In genomic region chr2:64098618-64099320, GRCm38 (mm10) we compare ENCODE assay signal across 7 mouse cellular contexts. TPM values are rescaled to one million over a fixed set of nuclear protein-coding genes. Genes with fewer than 3 reads are reported as not detected.
DNase-seq lines count a peak whose midpoint lies in the region; ATAC-seq and TF ChIP-seq lines count a peak whose summit lies in the region.

No protein-coding gene starts in this region.

- peak overlapping the region; percentile 72 for H3K4me2 ChIP-seq in embryonic facial prominence, embryonic 12.5 days (replicated peaks)
- peak overlapping the region; percentile 82 for H3K4me2 ChIP-seq in neural tube, embryonic 12.5 days (replicated peaks)

- no peak for TF ChIP-seq CTCF in E14TG2a.4 (conservative IDR thresholded peaks at IDR 0.05; ENCODE audit: low read length)
- TF ChIP-seq CTCF in liver, adult 2 months (IDR thresholded peaks at IDR 0.05; ENCODE audit: low read depth, low read length) = peak; percentile 33; the same call in 1 of the 2 replicates

- H3K4me3 ChIP-seq in E14TG2a.4 (replicated peaks; ENCODE audit: low read length) (peak overlapping the region; percentile 86), ES-E14 (ENCODE audit: insufficient read depth in 1 of 2, low read depth in 1 of 2, low read length in 2 of 2, poor library complexity in 1 of 2, severe bottlenecking in 1 of 2) (peak overlapping the region; percentile 62 to 78)
- peak overlapping the region; percentile 57 for H3K4me3 ChIP-seq in embryonic facial prominence, embryonic 12.5 days
- peak overlapping the region; percentile 70 for H3K4me3 ChIP-seq in liver, adult 2 months (ENCODE audit: insufficient read depth, low read depth, low read length)
- H3K4me3 ChIP-seq in neural tube, embryonic 12.5 days = peak overlapping the region; percentile 87

- in situ Hi-C loops in ES-E14 (cut with MboI; ENCODE audit: low sequenced_read_pairs in 2 of 2, unreplicated experiment in 2 of 2) = no loop called here

- intact Hi-C loops in left cerebral cortex, postnatal 36 days (cut with DNase I) = loop anchor here (5.0 to 10.0 kb wide), 2 partner anchors 126 to 394 kb away; no protein-coding TSS in a partner anchor

- H3K79me2 ChIP-seq in liver, adult 2 months (ENCODE audit: control insufficient read depth, insufficient read depth, low read length) = no peaks in the 10 kb centered on the region

- no peak for TF ChIP-seq POLR2A in liver, adult 2 months (IDR thresholded peaks at IDR 0.05; ENCODE audit: extremely low read depth, insufficient read depth, low read length)

- ATAC-seq in embryonic facial prominence, embryonic 12.5 days (ENCODE audit: insufficient number of reproducible peaks, insufficient read depth, low FRiP score, low TSS enrichment) = peak; percentile 78
- peak; percentile 38 to 44; a peak in 3 of 4 replicates for ATAC-seq in hematopoietic stem cell, adult 5-6 weeks (replicated peaks in 1 of 2; ENCODE audit: insufficient read depth in 1 of 2, low FRiP score in 2 of 2, low TSS enrichment in 1 of 2, low read depth in 1 of 2, poor library complexity in 2 of 2, severe bottlenecking in 2 of 2)
- ATAC-seq in neural tube, embryonic 12.5 days (ENCODE audit: low FRiP score, low read depth) = peak; percentile 92

- H3K27ac ChIP-seq in ES-E14 (ENCODE audit: insufficient read depth, low read depth, low read length, poor library complexity, severe bottlenecking) = no peak overlapping the region
- H3K27ac ChIP-seq in embryonic facial prominence, embryonic 12.5 days = peak overlapping the region; percentile 98
- peak overlapping the region; percentile 21 for H3K27ac ChIP-seq in liver, adult 2 months (replicated peaks; ENCODE audit: insufficient read depth, low read depth, low read length)
- peak overlapping the region; percentile 97 for H3K27ac ChIP-seq in neural tube, embryonic 12.5 days

- 3% methylated on average over 21 of the region's 21 CpGs for WGBS in embryonic facial prominence, embryonic 12.5 days
- WGBS in liver, adult 2 months = 11% methylated on average over 21 of the region's 21 CpGs
- 2% methylated on average over 21 of the region's 21 CpGs for WGBS in neural tube, embryonic 12.5 days

- H3K4me1 ChIP-seq in E14TG2a.4 (replicated peaks; ENCODE audit: low read depth, low read length) (peaks cover 9% of the 10 kb centered on the region), ES-E14 (ENCODE audit: control insufficient read depth in 2 of 2, insufficient read depth in 2 of 2, low read length in 2 of 2, poor library complexity in 1 of 2) (no peaks in the 10 kb centered on the region)
- H3K4me1 ChIP-seq in embryonic facial prominence, embryonic 12.5 days = peaks cover 6% of the 10 kb centered on the region; the same call in 1 of the 2 replicates
- H3K4me1 ChIP-seq in liver, adult 2 months (ENCODE audit: control insufficient read depth, insufficient read depth, low read length) = peaks cover 10% of the 10 kb centered on the region; the same call in 1 of the 2 replicates
- peaks cover 12% of the 10 kb centered on the region for H3K4me1 ChIP-seq in neural tube, embryonic 12.5 days

- H3K9ac ChIP-seq in ES-E14 (ENCODE audit: insufficient read depth, low read depth, low read length, poor library complexity, severe bottlenecking) = peak overlapping the region; percentile 81
- peak overlapping the region; percentile 79 for H3K9ac ChIP-seq in embryonic facial prominence, embryonic 12.5 days
- peak overlapping the region; percentile 87 for H3K9ac ChIP-seq in liver, adult 2 months (ENCODE audit: low read depth, low read length)
- peak overlapping the region; percentile 98 for H3K9ac ChIP-seq in neural tube, embryonic 12.5 days

- peak; percentile 33 for DNase-seq in ES-E14 (ENCODE audit: low read depth, low spot score)
- peak; percentile 41 for DNase-seq in liver, adult 2 months (ENCODE audit: extremely low read depth, low read depth, low spot score)
- no peak for DNase-seq in left cerebral cortex, postnatal 36 days (ENCODE audit: low spot score in 2 of 2)

- peaks cover 12% of the 10 kb centered on the region for H3K27me3 ChIP-seq in E14TG2a.4 (ENCODE audit: insufficient read depth, low read length)
- H3K27me3 ChIP-seq in embryonic facial prominence, embryonic 12.5 days = no peaks in the 10 kb centered on the region
- no peaks in the 10 kb centered on the region for H3K27me3 ChIP-seq in liver, adult 2 months (ENCODE audit: control insufficient read depth, insufficient read depth, low read length)
- no peaks in the 10 kb centered on the region for H3K27me3 ChIP-seq in neural tube, embryonic 12.5 days (replicated peaks)

- H3K36me3 ChIP-seq in E14TG2a.4 (ENCODE audit: insufficient read depth, low read length) (no peaks in the 10 kb centered on the region), ES-E14 (ENCODE audit: control insufficient read depth, insufficient read depth, low read length, poor library complexity, severe bottlenecking) (no peaks in the 10 kb centered on the region)
- no peaks in the 10 kb centered on the region for H3K36me3 ChIP-seq in embryonic facial prominence, embryonic 12.5 days
- H3K36me3 ChIP-seq in liver, adult 2 months (ENCODE audit: control insufficient read depth, insufficient read depth, low read length) = no peaks in the 10 kb centered on the region
- no peaks in the 10 kb centered on the region for H3K36me3 ChIP-seq in neural tube, embryonic 12.5 days

- H3K9me3 ChIP-seq in E14TG2a.4 (ENCODE audit: low read length) (no peaks in the 10 kb centered on the region), ES-E14 (ENCODE audit: control insufficient read depth, insufficient read depth, low read depth, low read length) (no peaks in the 10 kb centered on the region)
- H3K9me3 ChIP-seq in embryonic facial prominence, embryonic 12.5 days = no peaks in the 10 kb centered on the region
- H3K9me3 ChIP-seq in neural tube, embryonic 12.5 days = no peaks in the 10 kb centered on the region

TF ChIP-seq in ES-E14, 5 proteins besides CTCF, POLR2A, EP300 and RAD21:
- TF ChIP-seq ZC3H11A (IDR thresholded peaks at IDR 0.05; ENCODE audit: borderline replicate concordance, low read depth, low read length) (no peak), ZNF384 (IDR thresholded peaks at IDR 0.05; ENCODE audit: low read depth, low read length) (no peak), MAFK (IDR thresholded peaks at IDR 0.05; ENCODE audit: insufficient read depth, low read depth, low read length) (no peak), CHD2 (IDR thresholded peaks at IDR 0.05; ENCODE audit: low read depth, low read length) (no peak), HCFC1 (IDR thresholded peaks at IDR 0.05; ENCODE audit: borderline replicate concordance, insufficient read depth, low read length) (no peak)

RNA-seq across cellular contexts. Expression of gene Fign, which starts 0.9 kb away (rescaled TPM):
- 0.98 and 1.7 TPM in 2 replicates for total RNA-seq in ES-E14 (2012; rRNA removed)
- 7.4 and 7.9 TPM in 2 replicates for polyA plus RNA-seq in embryonic facial prominence, embryonic 12.5 days (2016; fragmentation: Nextera tagmentation; extraction: Ambion mirVana)
- not detected in 2 replicates for total RNA-seq in hematopoietic stem cell, adult 5-6 weeks (2017)
- total RNA-seq in liver, adult 2 months (2014; rRNA removed) = 2.1 and 3.5 TPM in 2 replicates
- polyA plus RNA-seq in liver, adult 2 months (2012; rRNA removed) = 1.9 and 3.0 TPM in 2 replicates
- 15.2 and 16.2 TPM in 2 replicates for polyA plus RNA-seq in neural tube, embryonic 12.5 days (2016; fragmentation: Nextera tagmentation; extraction: Ambion mirVana)
- 1 to 10 TPM; 2.3 to 5.0 TPM for total RNA-seq in left cerebral cortex, postnatal 36 days (2021)

Comparison
In these comparisons a context has a peak if more than half of its experiments do, and no peak if none do; other contexts are left out.
1. DNase-seq: peak in ES-E14 (single experiment) and liver, adult 2 months (single experiment); none in left cerebral cortex, postnatal 36 days (0 of 2).
2. ATAC-seq: peak in every context shown above with its lines; median percentile 92 in neural tube, embryonic 12.5 days; 78 in embryonic facial prominence, embryonic 12.5 days; 41 in hematopoietic stem cell, adult 5-6 weeks.
3. Peak in every context shown above with its lines, with median percentiles within 50 percentile points of each other: H3K4me3 ChIP-seq and H3K9ac ChIP-seq.